Mouse (Mus musculus) thymus, postnatal 36 days (tissue): ENCODE measurements around the gene Ccdc148.

Experiments used
- DNase-seq, 2 experiments: peaks; one replicate each; pipeline ENCODE4 v3.0.0; 2022; ENCODE audit warnings: mixed read lengths in 2 of 2

Gene Ccdc148

DNA sequence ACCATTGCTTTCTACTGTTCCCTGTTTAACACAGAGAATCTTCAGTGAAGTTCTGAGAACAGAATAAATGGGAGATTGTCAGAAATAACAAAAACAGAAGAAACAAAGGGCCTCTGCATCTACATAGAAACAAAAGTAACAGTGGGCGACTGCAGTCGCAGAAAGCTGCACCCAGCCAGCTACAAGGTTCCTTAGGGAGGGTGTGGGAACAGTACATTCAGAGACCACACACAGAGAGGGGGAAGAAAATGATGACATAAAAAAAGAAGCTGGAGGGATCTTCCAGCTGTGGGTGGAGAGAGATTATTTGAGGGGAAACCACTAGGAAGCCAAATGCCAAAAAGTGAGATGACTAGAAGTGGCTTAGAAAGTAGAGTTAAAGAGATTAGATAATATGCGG lies 280.6 kb downstream of the Ccdc148 start:
- DNase-seq, result no peak

- no peak for DNase-seq
Measured at GRCm38 (mm10) chr2:58859134-58859533, 301.3 kb downstream of the Ccdc148 start, which contains the start of gene Gm11099. Gene Gm11099 (plus strand): TSS chr2:58859434.

- peak; percentile 4 to 12 for DNase-seq
Measured at GRCm38 (mm10) chr2:58844499-58844898, 316.0 kb downstream of the Ccdc148 start.

DNA sequence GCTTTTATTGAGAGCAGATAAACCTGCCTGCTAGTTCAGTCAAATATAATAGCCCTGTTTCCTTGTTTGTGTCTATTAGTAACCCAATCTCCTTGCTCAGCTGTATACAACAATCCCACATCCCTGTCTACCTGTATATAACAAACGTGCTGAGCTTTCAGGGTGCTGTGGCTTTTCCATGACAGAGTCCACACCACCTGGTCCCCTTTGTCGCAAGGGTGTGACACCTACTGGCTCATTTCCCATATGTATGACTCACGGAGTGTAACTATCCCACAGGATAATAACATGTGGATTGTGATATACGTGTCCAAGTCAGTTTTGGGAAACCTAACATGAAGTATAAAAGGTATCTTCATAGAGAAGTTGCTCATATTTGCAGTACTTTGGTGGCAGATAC lies 318.0 kb downstream of the Ccdc148 start:
- no peak for DNase-seq

DNA sequence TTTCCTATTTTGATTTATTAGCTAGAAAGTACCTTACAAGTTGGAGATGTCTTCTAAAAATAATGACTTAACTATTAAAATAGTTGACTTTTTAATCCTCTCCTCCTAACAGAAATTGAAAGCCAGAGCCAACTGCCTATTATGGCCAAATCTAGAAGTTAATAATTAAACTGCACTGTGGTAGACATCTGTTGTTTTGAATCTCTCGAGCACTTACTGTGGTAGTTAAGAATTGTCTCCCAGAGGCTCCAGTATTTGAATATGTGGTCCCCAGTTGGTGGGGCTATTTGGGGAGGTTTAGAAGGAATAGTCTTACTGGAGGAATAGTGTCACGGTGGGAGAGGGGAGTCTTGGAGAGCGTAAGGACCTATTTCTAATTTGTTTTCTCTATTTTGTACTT lies 319.5 kb downstream of the Ccdc148 start:
- DNase-seq, result no peak

DNA sequence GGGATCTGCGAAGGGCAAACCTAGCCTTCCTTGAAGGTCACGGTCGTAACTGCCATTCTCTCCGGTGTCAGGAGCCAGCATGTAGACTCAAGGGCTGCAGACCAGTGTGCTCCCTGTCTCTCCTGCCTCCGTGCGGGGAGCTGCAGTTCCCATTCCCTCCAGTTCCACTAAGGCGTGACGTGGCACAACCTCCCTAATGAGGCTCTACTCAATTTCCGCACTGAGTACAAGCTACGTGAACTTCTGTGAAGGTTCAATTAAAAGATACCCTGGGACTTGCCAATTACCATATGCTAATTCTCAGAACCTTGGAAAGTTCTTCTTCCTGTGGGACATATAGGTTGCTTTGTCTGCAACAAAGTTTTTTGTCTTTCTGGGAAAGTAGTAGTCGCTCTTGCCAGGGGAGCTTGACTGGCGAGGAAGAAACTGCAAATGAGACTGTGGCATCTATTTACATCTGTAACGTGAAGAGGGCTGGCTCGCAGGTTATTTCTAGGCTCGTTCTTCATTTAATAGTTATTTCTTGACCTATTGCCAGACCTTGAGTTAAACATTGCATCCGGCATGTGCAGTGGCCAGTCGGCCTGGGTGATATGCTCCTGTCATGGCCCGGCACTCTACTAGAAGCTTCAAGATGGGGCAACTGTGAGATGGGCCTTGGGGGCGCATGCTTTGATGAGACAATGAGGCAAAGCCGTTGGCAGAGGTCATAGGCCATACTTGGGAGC lies 328.1 kb downstream of the Ccdc148 start:
- DNase-seq, result no peak

- no peak for DNase-seq
Measured at GRCm38 (mm10) chr2:58829981-58830742, 330.3 kb downstream of the Ccdc148 start.

- DNase-seq, result no peak
Measured at GRCm38 (mm10) chr2:58828910-58829600, 331.4 kb downstream of the Ccdc148 start.

DNA sequence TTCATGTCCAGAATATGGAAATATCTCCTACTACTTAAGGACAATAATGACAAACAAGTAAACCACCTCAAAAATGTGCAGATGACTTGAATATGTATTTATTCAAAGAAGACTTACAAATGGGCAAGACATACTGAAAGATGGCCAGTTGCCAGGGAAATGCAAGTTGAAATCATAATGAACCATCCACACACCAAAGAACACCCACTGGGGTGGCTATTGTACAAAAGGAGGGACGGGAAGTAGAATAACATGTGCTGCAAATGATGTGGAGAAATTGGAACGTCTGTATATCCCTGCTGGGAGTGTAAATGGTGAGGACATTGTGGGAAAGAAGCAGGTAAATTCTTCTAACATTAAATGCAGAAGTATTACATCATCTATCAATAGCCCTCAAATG lies 347.5 kb downstream of the Ccdc148 start:
- DNase-seq, result no peak

GRCm38 (mm10) chr2:58799623-58800022 lies 360.9 kb downstream of the Ccdc148 start:
- DNase-seq, result no peak

- DNase-seq, result no peak
Measured at GRCm38 (mm10) chr2:58799126-58799525, 361.4 kb downstream of the Ccdc148 start.

- DNase-seq, result no peak
Measured at GRCm38 (mm10) chr2:58797506-58797905, 363.0 kb downstream of the Ccdc148 start.

GRCm38 (mm10) chr2:58795432-58795831 lies 365.1 kb downstream of the Ccdc148 start:
- DNase-seq, result no peak

DNA sequence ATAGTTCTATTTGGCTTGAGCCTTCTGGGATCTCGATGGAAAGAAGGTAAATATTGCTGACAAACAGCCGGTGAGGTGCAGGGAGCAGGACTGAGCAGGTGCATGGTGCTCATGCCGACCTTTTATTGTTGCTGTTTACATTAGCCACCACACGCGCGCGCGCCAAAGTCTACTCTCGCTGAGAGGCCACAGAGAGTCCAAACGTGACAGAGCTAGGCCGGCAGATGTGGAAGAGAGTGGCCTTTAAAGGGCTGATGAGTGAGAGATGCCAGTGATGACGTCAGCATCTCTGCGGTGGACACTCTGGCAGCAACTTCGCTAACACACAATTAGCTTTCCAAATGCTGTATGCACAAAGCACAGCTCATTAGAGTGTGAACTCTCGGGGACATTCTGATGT lies 366.0 kb downstream of the Ccdc148 start:
- DNase-seq, result no peak

DNA sequence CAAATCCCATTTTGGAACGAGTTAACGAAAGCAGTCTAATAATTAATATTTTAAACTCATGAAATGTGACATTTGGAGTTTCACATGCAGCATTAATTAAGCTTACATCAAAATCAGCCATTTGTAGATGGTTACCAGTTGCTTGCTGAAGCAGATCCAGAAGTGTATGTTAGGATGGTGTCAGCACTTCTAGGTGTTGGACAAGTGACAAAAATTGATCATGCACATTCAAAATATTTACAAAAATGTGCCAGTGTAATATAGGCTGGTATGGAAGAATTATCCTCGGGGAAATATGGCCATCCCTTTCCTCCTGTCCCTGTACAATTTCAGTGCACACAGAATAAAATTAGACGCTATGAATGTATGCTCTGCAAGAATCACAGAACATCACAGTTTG lies 370.1 kb downstream of the Ccdc148 start:
- DNase-seq, result no peak

- no peak for DNase-seq
Measured at GRCm38 (mm10) chr2:58789934-58790333, 370.5 kb downstream of the Ccdc148 start.

DNA sequence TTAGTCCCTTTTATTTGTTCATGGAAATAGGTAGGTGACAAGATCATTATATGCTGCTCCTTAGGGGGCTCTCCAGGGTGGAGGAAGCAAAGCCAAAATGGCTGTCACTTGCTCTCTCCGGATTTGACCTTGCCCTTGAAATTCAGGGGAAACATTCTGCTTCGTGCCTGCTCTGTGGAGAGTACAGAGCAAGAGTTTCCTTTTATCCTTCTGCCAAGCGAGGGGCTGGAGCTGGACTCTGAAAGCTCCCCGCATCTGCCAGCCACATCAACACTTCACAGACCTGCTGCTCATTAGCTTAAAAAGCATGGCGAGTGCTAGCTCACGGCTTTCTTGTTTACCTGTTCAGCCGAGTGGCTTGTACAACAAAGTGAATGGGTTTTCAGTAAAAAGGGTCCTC lies 373.1 kb downstream of the Ccdc148 start:
- DNase-seq, result no peak

DNA sequence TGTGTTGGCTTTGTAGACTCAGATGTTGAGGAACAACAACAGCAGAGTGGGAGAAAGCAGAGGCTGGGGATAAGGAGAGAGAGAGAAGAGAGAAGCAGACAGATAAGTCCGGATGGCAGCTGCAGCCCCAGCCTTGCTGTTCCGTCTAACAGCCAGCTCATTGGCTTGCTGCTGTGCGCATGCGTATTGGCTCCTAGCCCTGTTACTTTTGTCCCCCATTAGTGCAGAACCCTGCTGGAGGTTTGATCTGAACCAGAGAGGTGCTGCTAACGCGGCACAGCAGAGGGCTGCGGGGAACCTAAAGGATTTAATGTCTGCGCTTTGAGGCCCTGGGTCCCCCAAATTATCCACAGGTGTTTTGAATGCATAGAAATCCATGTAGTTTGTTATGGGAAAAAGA lies 373.8 kb downstream of the Ccdc148 start:
- no peak for DNase-seq

GRCm38 (mm10) chr2:58786177-58786576 lies 374.3 kb downstream of the Ccdc148 start:
- no peak for DNase-seq

DNA sequence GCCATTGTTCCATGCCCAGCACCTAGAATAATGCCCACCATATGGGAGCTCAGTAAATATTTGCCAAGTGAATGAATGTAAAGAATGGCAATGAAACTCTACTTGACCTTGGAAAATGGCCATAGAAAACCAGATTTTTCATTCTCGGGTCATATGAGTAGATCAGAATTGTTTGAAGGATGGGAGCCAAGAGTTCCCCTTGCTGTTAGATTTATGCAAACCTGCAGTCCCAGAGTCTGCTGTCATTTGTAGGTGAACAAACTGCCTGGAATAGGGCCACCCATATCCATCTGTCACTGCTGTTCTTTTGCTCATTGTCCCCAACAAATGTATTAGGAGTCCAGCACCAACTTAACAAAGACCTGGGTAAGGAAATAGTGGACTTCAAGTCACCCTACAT lies 377.0 kb downstream of the Ccdc148 start:
- DNase-seq, result no peak

- no peak for DNase-seq
Measured at GRCm38 (mm10) chr2:58778986-58779495, 381.4 kb downstream of the Ccdc148 start.

GRCm38 (mm10) chr2:58773833-58774232 lies 386.6 kb downstream of the Ccdc148 start:
- no peak for DNase-seq
